Mouse (Mus musculus) midbrain, embryonic 12.5 days (tissue): ENCODE results near the gene Aurkb. TPM values are rescaled to one million over a fixed set of nuclear protein-coding genes. Genes with fewer than 3 reads are reported as not detected.

Experiments used
- ATAC-seq: fragments of 200-750 bp; cut with Nextera tagmentation; 2 replicates; pipeline ENCODE4 v1.8.0; 2017; ENCODE audit warnings: low read depth, moderate TSS enrichment, moderate library complexity; ENCODE audit not compliant: low FRiP score
- H3K27ac ChIP-seq: fragments of 300-500 bp; sonication (generic); replicated peaks from 2 replicates; pipeline ENCODE4 v1.5.1; 2016; ENCODE audit warnings: mild to moderate bottlenecking
- H3K27me3 ChIP-seq: fragments of 300-500 bp; sonication (generic); 2 replicates; pipeline ENCODE4 v1.6.1; 2016; ENCODE audit warnings: mild to moderate bottlenecking
- H3K36me3 ChIP-seq: fragments of 300-500 bp; sonication (generic); 2 replicates; pipeline ENCODE4 v1.6.1; 2016
- H3K4me1 ChIP-seq: fragments of 300-500 bp; sonication (generic); 2 replicates; pipeline ENCODE4 v1.6.1; 2016
- H3K4me2 ChIP-seq: fragments of 300-500 bp; sonication (generic); replicated peaks from 2 replicates; pipeline ENCODE4 v1.6.1; 2016; ENCODE audit warnings: mild to moderate bottlenecking, moderate library complexity
- H3K4me3 ChIP-seq: fragments of 300-500 bp; sonication (generic); 2 replicates; pipeline ENCODE4 v1.5.1; 2016; ENCODE audit warnings: mild to moderate bottlenecking
- H3K9ac ChIP-seq: fragments of 300-500 bp; sonication (generic); replicated peaks from 2 replicates; pipeline ENCODE4 v1.6.1; 2016; ENCODE audit warnings: mild to moderate bottlenecking, moderate library complexity
- H3K9me3 ChIP-seq: fragments of 300-500 bp; sonication (generic); 2 replicates; pipeline ENCODE4 v1.6.1; 2016; ENCODE audit warnings: mild to moderate bottlenecking
- WGBS: fragments of 180-500 bp; shearing (Covaris S2); methylation state at CpG from one replicate; pipeline ENCODE4 v1.1.7; 2016; 5-methylcytosine and 5-hydroxymethylcytosine counted together
- polyA plus RNA-seq: library from polyadenylated mRNA; unstranded; fragments of >200 nt; fragmentation: Nextera tagmentation; extraction: Ambion mirVana; gene quantifications from 2 replicates; pipeline ENCODE4 v1.2.1, GENCODE M21; 2016

Gene Aurkb
- polyA plus RNA-seq, 1 experiment from 2014 or later: 142 TPM

DNA sequence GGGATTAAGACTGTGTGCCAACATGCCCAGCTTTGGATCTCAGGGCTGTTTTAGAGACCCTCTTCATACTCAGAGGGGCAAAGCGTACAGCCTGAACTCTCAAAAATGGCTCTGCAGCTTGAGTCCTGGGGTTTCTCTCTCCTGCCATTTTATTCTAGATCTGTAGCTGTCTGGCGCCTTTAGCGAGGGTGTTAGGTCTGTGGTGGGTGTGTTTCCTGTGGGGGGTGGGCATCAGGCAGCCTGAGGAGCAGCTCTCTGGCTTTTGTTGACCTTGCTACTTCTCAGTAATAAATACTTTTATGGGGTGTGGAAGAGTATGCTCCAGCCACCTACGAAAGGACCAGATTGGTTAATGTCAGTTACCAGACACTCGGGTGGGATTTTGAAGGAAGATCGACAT lies 32.6 kb downstream of the Aurkb start:
- Histone ChIP-seq H3K9me3 (no peaks in the 10 kb centered on the region), H3K4me1 (peaks cover 12% of the 10 kb centered on the region), H3K27ac (no peak overlapping the region), H3K4me3 (no peak overlapping the region), H3K36me3 (no peaks in the 10 kb centered on the region), H3K27me3 (no peaks in the 10 kb centered on the region), H3K9ac (no peak overlapping the region), H3K4me2 (no peak overlapping the region)
- no peak for ATAC-seq
- WGBS: 85% methylated on average over 6 of the region's 6 CpGs

DNA sequence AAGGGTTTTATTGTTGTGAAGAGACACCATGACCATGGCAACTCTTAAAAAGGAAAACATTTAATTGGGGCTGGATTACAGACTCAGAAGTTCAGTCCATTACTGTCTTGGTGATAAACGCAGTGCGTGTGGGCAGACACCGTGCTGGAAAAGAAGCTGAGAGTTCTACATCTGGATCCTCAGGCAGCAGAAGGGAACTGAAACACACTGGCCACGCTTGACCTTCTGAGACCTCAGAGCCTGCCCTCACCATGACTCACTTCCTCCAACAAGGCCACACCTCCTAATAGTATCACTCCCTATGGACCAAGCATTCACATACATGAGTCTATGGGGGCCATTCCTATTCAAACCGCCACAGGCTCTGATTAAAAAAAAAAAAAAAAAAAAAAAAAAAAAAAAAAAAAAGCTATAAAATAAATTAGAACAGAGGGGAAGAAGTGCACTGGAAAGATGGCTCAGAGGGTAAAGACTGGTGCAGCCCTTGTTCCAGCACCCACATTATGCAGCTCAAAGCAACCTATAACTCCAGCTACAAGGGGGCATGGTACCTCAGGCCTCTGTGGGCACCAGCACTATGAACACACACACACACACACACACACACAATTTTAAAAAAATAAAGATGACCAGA lies 33.5 kb downstream of the Aurkb start:
- no peaks in the 10 kb centered on the region for H3K27me3 ChIP-seq
- H3K9me3 ChIP-seq: no peaks in the 10 kb centered on the region
- peaks cover 6% of the 10 kb centered on the region for H3K4me1 ChIP-seq
- no peak overlapping the region for H3K9ac ChIP-seq
- no peaks in the 10 kb centered on the region for H3K36me3 ChIP-seq
- no peak overlapping the region for H3K4me2 ChIP-seq
- H3K4me3 ChIP-seq: no peak overlapping the region
- H3K27ac ChIP-seq: no peak overlapping the region
- WGBS: 91% methylated on average over 5 of the region's 5 CpGs
- ATAC-seq: no peak

DNA sequence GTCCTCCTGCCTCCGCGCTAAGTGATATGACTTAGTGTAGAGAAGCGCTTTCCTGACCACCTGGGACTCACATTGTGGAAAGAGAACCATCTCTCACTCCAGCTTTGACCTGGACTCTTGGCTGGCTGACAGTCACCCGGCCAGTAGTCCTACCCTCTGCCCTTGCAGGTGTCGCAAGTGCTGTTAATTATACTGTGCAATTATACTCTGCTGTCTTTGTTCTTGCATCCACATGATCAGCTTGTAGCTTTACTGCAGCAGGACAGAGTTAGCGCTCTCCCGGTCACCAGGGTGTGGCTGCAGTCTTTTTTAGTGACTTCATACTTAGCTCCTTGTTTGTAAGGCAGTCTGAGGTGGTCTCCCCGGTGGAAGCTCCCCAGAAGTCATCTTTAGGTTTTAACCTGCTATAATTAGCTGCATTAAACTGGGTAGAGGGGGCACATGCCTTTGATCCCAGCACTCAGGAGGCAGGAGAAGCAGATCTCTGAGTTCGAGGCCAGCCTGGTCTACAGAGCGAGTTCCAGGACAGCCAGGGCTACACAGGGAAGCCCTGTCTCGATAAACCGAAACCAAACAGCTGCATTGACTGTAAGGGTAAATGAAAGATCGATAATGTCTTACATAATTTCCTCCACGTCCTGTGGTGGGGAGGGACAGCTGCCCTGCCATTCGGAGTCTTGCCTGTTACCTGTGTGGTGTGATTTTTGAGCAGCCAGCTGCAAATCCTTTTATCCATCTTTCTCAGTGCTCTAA lies 34.8 kb downstream of the Aurkb start:
- Histone ChIP-seq H3K4me2 (no peak overlapping the region), H3K4me3 (no peak overlapping the region), H3K9me3 (no peaks in the 10 kb centered on the region), H3K27me3 (no peaks in the 10 kb centered on the region), H3K9ac (no peak overlapping the region), H3K4me1 (no peaks in the 10 kb centered on the region), H3K36me3 (no peaks in the 10 kb centered on the region), H3K27ac (no peak overlapping the region)
- WGBS: 89% methylated on average over 15 of the region's 15 CpGs
- ATAC-seq: no peak

DNA sequence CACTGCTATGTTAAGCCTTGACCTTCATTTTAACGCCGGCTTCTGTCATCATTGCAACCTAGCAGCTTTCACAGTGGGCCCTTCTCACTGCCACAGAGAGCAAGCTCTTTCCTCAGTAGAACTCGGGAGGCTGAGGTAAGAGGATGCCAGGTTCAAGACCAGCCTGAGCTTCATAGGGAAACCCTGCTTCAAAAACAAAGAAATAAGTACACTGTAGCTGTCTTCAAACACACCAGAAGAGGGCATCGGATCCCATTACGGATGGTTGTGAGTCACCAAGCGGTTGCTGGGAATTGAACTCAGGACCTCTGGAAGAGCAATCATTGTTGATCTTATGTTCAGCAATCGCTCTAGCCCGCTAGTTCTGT lies 35.4 kb downstream of the Aurkb start:
- ATAC-seq: no peak

DNA sequence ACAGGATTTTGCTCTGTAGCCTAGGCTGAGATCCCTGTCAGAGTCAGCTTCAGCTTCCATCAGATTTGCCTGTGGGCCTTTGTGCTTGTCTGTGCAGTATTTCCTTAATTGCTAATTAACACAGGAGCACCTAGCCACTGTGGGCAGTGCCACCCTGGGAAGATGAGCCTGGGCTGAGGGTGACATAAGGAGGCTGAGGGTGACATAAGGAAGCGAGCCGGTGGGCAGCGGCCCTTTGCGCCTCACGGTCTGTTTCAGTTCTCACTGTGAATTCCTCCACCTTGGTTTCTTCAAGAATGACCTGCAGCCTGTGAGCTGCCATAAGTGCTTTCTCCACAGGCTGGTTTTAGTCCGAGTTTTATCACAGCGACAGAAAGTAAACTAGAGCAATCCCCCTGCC lies 36.2 kb downstream of the Aurkb start:
- no peak overlapping the region for H3K9ac ChIP-seq
- H3K27ac ChIP-seq: no peak overlapping the region
- no peak overlapping the region for H3K4me2 ChIP-seq
- H3K4me3 ChIP-seq: no peak overlapping the region
- no peak for ATAC-seq
- no peaks in the 10 kb centered on the region for H3K27me3 ChIP-seq
- WGBS: 84% methylated on average over 7 of the region's 7 CpGs
- no peaks in the 10 kb centered on the region for H3K9me3 ChIP-seq
- H3K4me1 ChIP-seq: no peaks in the 10 kb centered on the region
- H3K36me3 ChIP-seq: no peaks in the 10 kb centered on the region

More for the DNA sequence above, 35.4 kb downstream of the Aurkb start:
- 85% methylated on average over 8 of the region's 8 CpGs for WGBS
- Histone ChIP-seq H3K9ac (no peak overlapping the region), H3K4me2 (no peak overlapping the region), H3K36me3 (no peaks in the 10 kb centered on the region), H3K4me1 (no peaks in the 10 kb centered on the region), H3K27me3 (no peaks in the 10 kb centered on the region), H3K4me3 (no peak overlapping the region), H3K27ac (no peak overlapping the region), H3K9me3 (no peaks in the 10 kb centered on the region)

DNA sequence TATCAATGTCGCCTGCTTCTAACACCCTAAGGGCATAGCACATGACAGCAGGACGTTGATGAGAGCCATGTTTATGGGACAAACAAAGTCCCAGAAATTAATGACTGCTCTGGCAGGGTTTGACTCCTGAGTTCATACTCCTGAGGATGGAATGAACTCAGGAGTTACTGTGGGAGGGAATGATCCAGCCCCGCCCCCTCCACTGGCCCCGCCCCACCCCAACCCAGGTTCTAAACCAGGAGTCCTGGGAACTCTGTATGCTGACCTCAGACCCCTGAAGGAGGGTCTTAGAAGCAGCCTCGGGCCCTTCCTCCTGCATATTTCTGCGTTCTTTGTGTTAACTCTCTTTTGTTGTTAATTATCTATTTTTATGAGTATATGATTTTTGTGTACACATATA lies 40.2 kb downstream of the Aurkb start:
- Histone ChIP-seq H3K27ac (no peak overlapping the region), H3K36me3 (peaks cover 11% of the 10 kb centered on the region; the same call in 1 of the 2 replicates), H3K27me3 (no peaks in the 10 kb centered on the region), H3K9me3 (no peaks in the 10 kb centered on the region), H3K4me3 (no peak overlapping the region), H3K9ac (no peak overlapping the region), H3K4me1 (peaks cover 22% of the 10 kb centered on the region), H3K4me2 (no peak overlapping the region)
- 61% methylated on average over 6 of the region's 6 CpGs for WGBS
- no peak for ATAC-seq

- no peak for ATAC-seq
- H3K27ac ChIP-seq: no peak overlapping the region
Measured at GRCm38 (mm10) chr11:69086390-69086789, 40.9 kb downstream of the Aurkb start.

DNA sequence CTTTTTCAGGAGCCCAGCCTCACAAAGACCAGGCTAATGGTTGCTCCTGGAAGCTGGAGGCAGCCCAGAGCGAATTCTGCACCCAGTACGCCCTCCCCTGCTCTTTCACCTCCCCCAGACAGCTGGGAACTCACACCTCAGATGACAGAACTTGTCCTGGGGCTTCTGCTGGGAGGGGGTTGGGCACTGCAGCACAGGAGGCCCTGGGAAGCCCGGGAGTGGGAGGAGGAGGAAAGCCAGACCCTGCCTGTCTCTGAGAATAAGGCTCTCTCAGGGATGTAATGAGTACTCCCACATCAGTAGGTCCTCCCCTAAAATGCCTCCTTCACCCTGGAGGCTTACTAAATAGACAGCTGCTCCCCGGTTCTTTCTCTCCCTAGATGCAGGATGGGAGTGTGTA lies 41.6 kb downstream of the Aurkb start:
- Histone ChIP-seq H3K27ac (0 out of 2 replicates have a peak overlapping the region, but pooled peaks have one; percentile 35), H3K4me3 (no peak overlapping the region), H3K36me3 (peaks cover 23% of the 10 kb centered on the region), H3K27me3 (no peaks in the 10 kb centered on the region), H3K9me3 (no peaks in the 10 kb centered on the region), H3K4me1 (peaks cover 33% of the 10 kb centered on the region), H3K9ac (peak overlapping the region; percentile 16; the same call in 1 of the 2 replicates), H3K4me2 (no peak overlapping the region)
- WGBS: 39% methylated on average over 4 of the region's 4 CpGs
- no peak for ATAC-seq

More at GRCm38 (mm10) chr11:69086390-69086789, 40.9 kb downstream of the Aurkb start:
- Histone ChIP-seq H3K9me3 (no peaks in the 10 kb centered on the region), H3K4me2 (no peak overlapping the region), H3K27me3 (no peaks in the 10 kb centered on the region), H3K4me1 (peaks cover 29% of the 10 kb centered on the region), H3K9ac (no peak overlapping the region), H3K36me3 (peaks cover 17% of the 10 kb centered on the region), H3K4me3 (no peak overlapping the region)
- WGBS: 75% methylated on average over 6 of the region's 6 CpGs

- ATAC-seq: no peak
- WGBS: 73% methylated on average over 2 of the region's 2 CpGs
- Histone ChIP-seq H3K27ac (0 out of 2 replicates have a peak overlapping the region, but pooled peaks have one; percentile 35), H3K4me1 (peaks cover 34% of the 10 kb centered on the region), H3K36me3 (peaks cover 26% of the 10 kb centered on the region), H3K4me3 (peak overlapping the region; percentile 99; the same call in 1 of the 2 replicates), H3K9me3 (no peaks in the 10 kb centered on the region), H3K4me2 (peak overlapping the region; percentile 83), H3K9ac (no peak overlapping the region; the same call in 1 of the 2 replicates), H3K27me3 (no peaks in the 10 kb centered on the region)
Measured at GRCm38 (mm10) chr11:69087597-69087996, 42.1 kb downstream of the Aurkb start.

DNA sequence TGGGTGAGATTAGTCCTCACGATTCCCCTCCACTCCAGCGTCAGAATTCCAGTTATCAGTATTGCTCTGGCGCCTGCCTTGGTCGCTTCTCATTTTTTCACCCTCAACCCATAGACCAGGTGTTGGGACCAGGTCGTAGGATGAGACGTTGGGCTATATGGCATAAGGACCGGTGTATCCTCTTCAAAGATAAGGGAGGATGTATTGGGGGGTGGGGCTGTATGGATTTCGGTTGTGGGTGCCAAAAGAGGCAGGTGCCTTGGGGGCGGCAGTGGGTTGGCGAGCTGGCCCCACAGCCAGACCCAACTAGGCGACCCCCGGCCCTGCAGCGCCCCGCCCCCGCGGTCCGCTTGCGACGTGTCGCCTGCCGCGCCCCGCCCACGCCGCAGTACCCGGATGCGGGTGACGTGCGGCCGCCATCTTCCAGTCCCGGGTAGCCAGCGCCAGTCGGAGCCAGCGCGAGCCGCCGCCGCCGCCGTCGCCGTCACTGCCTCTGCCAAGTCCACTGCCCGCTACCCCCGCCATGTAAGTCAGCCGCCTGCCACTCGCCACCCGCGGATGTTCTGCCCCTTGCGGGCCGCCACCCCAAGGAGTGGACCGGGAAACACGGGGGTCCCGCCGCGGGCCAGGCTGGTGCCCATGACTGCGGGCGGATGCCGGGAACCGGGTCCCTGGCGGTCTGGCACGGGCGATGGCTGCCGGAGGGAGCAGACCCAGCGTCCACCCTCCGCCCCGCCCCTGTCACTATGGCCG lies 42.8 kb downstream of the Aurkb start, which contains the start of gene Vamp2:
TSS of gene Vamp2 (plus strand) at position 388 of the 753 bp plus-strand sequence.
- H3K27me3 ChIP-seq: no peaks in the 10 kb centered on the region
- peak within 1 kb of the TSS; percentile 99 for H3K4me3 ChIP-seq
- H3K9me3 ChIP-seq: no peaks in the 10 kb centered on the region
- H3K36me3 ChIP-seq: peaks cover 29% of the 10 kb centered on the region
- peak; percentile 83 for ATAC-seq
- H3K9ac ChIP-seq: peak within 1 kb of the TSS; percentile 99
- WGBS: 2% methylated on average over 54 of the region's 67 CpGs
- peaks cover 34% of the 10 kb centered on the region for H3K4me1 ChIP-seq
- H3K4me2 ChIP-seq: peak within 1 kb of the TSS; percentile 83
- H3K27ac ChIP-seq: peak within 1 kb of the TSS; percentile 96

DNA sequence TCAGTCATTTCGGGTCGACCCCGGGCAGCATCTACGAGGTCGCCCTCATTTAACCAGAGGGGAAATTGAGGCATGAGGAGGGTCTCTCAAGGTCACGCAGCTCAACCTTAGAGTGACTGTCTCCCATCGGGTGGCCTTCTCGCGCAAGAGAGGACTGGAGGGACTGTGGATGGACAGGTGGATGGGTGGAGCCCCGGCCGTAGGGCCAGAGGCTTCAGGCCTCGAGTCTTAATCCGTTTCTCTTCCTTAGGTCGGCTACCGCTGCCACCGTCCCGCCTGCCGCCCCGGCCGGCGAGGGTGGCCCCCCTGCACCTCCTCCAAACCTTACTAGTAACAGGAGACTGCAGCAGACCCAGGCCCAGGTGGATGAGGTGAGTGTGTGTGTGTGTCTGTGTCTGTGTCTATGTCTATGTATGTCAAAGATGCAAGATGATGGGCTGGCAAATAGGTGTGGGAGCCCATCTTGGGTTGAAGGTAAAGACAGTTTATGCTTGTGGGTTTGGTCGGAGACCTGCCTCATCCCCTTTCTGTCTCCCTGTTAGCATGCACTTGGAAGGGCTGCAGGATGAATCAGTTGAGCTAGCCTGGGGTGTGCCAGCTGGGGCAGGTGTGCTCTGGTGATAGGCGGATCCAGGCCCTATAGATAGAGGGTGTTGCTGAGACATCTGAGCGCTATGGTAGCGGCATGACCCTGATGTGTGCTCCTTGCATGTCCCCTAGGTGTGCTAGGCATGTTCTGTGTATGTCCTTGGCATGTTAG lies 43.6 kb downstream of the Aurkb start:
- peaks cover 29% of the 10 kb centered on the region for H3K36me3 ChIP-seq
- peak overlapping the region; percentile 83 for H3K4me2 ChIP-seq
- peaks cover 34% of the 10 kb centered on the region for H3K4me1 ChIP-seq
- peak; percentile 42; the same call in 1 of the 2 replicates for ATAC-seq
- peak overlapping the region; percentile 99 for H3K4me3 ChIP-seq
- no peaks in the 10 kb centered on the region for H3K9me3 ChIP-seq
- peak overlapping the region; percentile 96 for H3K27ac ChIP-seq
- H3K9ac ChIP-seq: peak overlapping the region; percentile 99
- no peaks in the 10 kb centered on the region for H3K27me3 ChIP-seq
- 11% methylated on average over 25 of the region's 25 CpGs for WGBS
